Mouse (Mus musculus) midbrain, embryonic 15.5 days (tissue): ENCODE measurements around the gene Reps1. TPM values are rescaled to one million over a fixed set of nuclear protein-coding genes. Genes with fewer than 3 reads are reported as not detected.
"Not testable (repeated sequence)": the region's sequence is repeated elsewhere in the genome, so short reads cannot be mapped to it uniquely, and the experiment has no call there.

Experiments
- ATAC-seq: fragments of 200-750 bp; cut with Nextera tagmentation; replicated peaks from 2 replicates; pipeline ENCODE4 v1.8.0; 2017; ENCODE audit warnings: moderate TSS enrichment
- H3K27ac ChIP-seq: fragments of 300-500 bp; sonication (generic); 2 replicates; pipeline ENCODE4 v1.5.1; 2015; ENCODE audit warnings: mild to moderate bottlenecking, inconsistent platforms
- H3K27me3 ChIP-seq: fragments of 300-500 bp; sonication (generic); replicated peaks from 2 replicates; pipeline ENCODE4 v1.6.1; 2015; ENCODE audit warnings: inconsistent platforms
- H3K36me3 ChIP-seq: fragments of 300-500 bp; sonication (generic); replicated peaks from 2 replicates; pipeline ENCODE4 v1.6.1; 2015; ENCODE audit warnings: inconsistent platforms
- H3K4me1 ChIP-seq: fragments of 300-500 bp; sonication (generic); 2 replicates; pipeline ENCODE4 v1.6.1; 2015; ENCODE audit warnings: inconsistent platforms
- H3K4me2 ChIP-seq: fragments of 300-500 bp; sonication (generic); 2 replicates; pipeline ENCODE4 v1.6.1; 2015; ENCODE audit warnings: inconsistent platforms, mild to moderate bottlenecking, moderate library complexity
- H3K4me3 ChIP-seq: fragments of 300-500 bp; sonication (generic); 2 replicates; pipeline ENCODE4 v1.5.1; 2015; ENCODE audit warnings: mild to moderate bottlenecking, inconsistent platforms
- H3K9ac ChIP-seq: fragments of 300-500 bp; sonication (generic); 2 replicates; pipeline ENCODE4 v1.6.1; 2015; ENCODE audit warnings: mild to moderate bottlenecking, inconsistent platforms
- H3K9me3 ChIP-seq: fragments of 300-500 bp; sonication (generic); 2 replicates; pipeline ENCODE4 v1.6.1; 2016; ENCODE audit warnings: inconsistent platforms
- whole genome bisulfite sequencing: fragments of 180-500 bp; shearing (Covaris S2); methylation state at CpG from one replicate; pipeline ENCODE4 v1.1.7; 2015; ENCODE audit warnings: mixed read lengths; 5-methylcytosine and 5-hydroxymethylcytosine counted together
- polyA plus RNA-seq: library from polyadenylated mRNA; unstranded; fragments of >200 nt; fragmentation: Nextera tagmentation; extraction: Ambion mirVana; gene quantifications from 2 replicates; pipeline ENCODE4 v1.2.1, GENCODE M21; 2015

The Reps1 gene
- polyA plus RNA-seq, 1 experiment from 2014 or later, result 28.0 TPM

- Histone ChIP-seq H3K27me3 (no peaks in the 10 kb centered on the region), H3K4me3 (no peak overlapping the region), H3K9ac (no peak overlapping the region), H3K4me1 (no peaks in the 10 kb centered on the region), H3K4me2 (no peak overlapping the region), H3K9me3 (no peaks in the 10 kb centered on the region), H3K27ac (no peak overlapping the region), H3K36me3 (no peaks in the 10 kb centered on the region; the same call in 1 of the 2 replicates)
- 80% methylated on average over 10 of the region's 10 CpGs for WGBS
- no peak for ATAC-seq
Measured at GRCm38 (mm10) chr10:18113473-18114093, 57.9 kb downstream of the Reps1 start.

DNA sequence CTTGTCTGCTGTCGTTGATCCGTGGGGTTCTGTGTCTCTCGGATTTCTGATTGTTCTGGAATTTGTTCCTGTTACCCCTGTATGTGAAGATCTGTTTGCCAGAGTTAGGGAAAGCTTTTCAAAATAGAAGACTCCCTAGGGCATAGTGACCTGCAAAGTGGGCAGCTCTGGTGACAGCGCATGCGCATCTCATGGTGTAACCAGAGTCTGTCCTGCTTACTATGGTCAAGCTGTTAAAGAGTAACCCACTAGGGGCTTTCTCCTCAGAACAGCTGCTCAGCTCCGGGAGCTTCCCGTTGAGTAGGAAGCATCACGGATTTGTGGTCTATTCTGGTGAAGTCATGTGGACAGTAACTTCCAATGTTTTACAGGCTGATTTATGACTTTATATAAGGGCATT, 62.7 kb downstream of the Reps1 start:
- Histone ChIP-seq H3K4me2 (no peak overlapping the region), H3K27me3 (no peaks in the 10 kb centered on the region), H3K4me1 (no peaks in the 10 kb centered on the region), H3K9ac (no peak overlapping the region), H3K36me3 (peaks cover 25% of the 10 kb centered on the region), H3K27ac (no peak overlapping the region), H3K4me3 (no peak overlapping the region), H3K9me3 (no peaks in the 10 kb centered on the region)
- 91% methylated on average over 8 of the region's 8 CpGs for WGBS
- no peak for ATAC-seq

- no peak for ATAC-seq
- no peaks in the 10 kb centered on the region for H3K27me3 ChIP-seq
- WGBS, result 96% methylated on average over 5 of the region's 5 CpGs
Measured at GRCm38 (mm10) chr10:18130276-18130675, 74.6 kb downstream of the Reps1 start.

GRCm38 (mm10) chr10:18131666-18132650, 76.3 kb downstream of the Reps1 start:
- no peaks in the 10 kb centered on the region for H3K4me1 ChIP-seq
- no peak for ATAC-seq
- H3K27ac ChIP-seq, result no peak overlapping the region
- H3K9ac ChIP-seq, result no peak overlapping the region
- no peak overlapping the region for H3K4me2 ChIP-seq
- WGBS, result 88% methylated on average over 10 of the region's 10 CpGs
- H3K36me3 ChIP-seq, result 0 out of 2 replicates have a peak, but pooled peaks cover 2% of the 10 kb centered on the region
- H3K27me3 ChIP-seq, result no peaks in the 10 kb centered on the region
- no peaks in the 10 kb centered on the region for H3K9me3 ChIP-seq
- no peak overlapping the region for H3K4me3 ChIP-seq

More at GRCm38 (mm10) chr10:18130276-18130675, 74.6 kb downstream of the Reps1 start:
- no peaks in the 10 kb centered on the region for H3K9me3 ChIP-seq
- no peak overlapping the region for H3K9ac ChIP-seq
- no peak overlapping the region for H3K4me2 ChIP-seq
- H3K27ac ChIP-seq, result no peak overlapping the region
- H3K36me3 ChIP-seq, result peaks cover 7% of the 10 kb centered on the region; the same call in 1 of the 2 replicates
- H3K4me1 ChIP-seq, result no peaks in the 10 kb centered on the region
- H3K4me3 ChIP-seq, result no peak overlapping the region

DNA sequence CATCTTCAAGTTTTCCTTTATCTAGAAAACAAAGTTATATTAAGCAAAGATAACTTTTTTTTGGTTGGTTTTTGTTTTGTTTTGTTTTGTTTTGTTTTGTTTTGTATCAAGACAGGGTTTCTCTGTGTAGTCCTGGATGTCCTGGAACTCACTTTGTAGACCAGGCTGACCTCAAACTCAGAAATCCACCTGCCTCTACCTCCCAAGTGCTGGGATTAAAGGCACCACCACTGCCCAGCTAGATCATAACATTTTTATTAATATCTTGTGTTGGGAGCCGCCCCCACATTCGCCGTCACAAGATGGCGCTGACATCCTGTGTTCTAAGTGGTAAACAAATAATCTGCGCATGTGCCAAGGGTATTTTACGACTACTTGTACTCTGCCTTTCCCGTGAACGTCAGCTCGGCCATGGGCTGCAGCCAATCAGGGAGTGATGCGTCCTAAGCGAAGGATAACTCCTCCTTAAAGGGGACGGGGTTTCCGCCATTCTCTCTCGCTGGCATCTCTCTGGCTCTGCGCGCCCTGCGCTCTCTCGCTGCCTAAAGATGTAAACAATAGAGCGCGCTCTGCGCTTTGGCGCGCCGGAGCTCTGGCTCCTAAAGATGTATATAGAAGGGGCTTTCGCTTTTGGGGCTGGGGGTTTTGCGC, 83.3 kb downstream of the Reps1 start:
- not testable (repeated sequence) for H3K27me3 ChIP-seq, H3K9me3 ChIP-seq, H3K4me1 ChIP-seq, H3K36me3 ChIP-seq, H3K27ac ChIP-seq, H3K9ac ChIP-seq
- H3K4me3 ChIP-seq, result peak overlapping the region; percentile 24
- 70% methylated on average over 14 of the region's 26 CpGs for WGBS
- H3K4me2 ChIP-seq, result peak overlapping the region; percentile 36
- ATAC-seq, result peak; percentile 86

DNA sequence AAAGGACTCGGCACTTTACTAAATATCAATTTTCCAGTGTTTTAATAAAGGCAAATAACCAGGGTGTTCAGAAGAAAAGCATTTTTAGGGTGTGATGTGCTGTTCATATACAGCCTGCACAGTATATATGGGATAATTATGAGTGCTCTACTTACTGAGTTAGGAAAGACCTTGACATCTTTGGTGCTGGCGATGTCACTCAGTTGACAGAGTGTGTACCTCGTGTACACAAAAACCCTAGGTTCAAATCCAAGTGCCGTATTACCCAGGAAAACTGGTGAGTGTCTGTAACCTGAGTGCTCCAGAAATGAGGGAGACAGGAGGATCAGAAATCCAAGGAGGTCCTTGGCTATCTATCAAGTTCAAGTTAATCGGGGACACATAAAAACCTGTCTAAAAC, 84.0 kb downstream of the Reps1 start:
- Histone ChIP-seq H3K27ac (no peak overlapping the region), H3K9ac (no peak overlapping the region), H3K4me1 (no peaks in the 10 kb centered on the region), H3K4me3 (peak overlapping the region; percentile 24), H3K36me3 (no peaks in the 10 kb centered on the region), H3K4me2 (peak overlapping the region; percentile 36), H3K9me3 (no peaks in the 10 kb centered on the region), H3K27me3 (no peaks in the 10 kb centered on the region)
- 80% methylated on average over 5 of the region's 5 CpGs for WGBS
- ATAC-seq, result peak; percentile 76; the same call in 1 of the 2 replicates

DNA sequence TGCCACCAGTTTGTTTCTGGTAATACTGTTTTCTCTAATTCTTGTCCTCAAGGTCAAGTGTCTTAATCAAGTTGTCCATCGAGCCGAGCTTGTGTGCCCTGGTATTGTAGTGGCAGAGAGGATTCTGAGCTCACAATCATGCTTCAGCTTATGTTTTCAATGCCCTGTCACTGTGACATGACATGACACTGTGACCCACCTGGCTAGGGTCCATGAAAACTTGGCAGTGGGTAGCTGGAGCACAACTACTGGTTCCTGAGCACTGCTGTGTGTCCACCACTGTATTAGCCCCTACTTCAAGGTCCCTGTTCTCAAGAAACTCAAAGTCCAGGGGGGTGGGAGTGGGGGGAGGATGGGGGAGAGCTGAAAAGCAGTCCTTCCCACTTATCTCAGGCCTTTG, 85.7 kb downstream of the Reps1 start:
- ATAC-seq, result no peak

GRCm38 (mm10) chr10:18142231-18142630, 86.6 kb downstream of the Reps1 start:
- 90% methylated on average over 6 of the region's 6 CpGs for WGBS
- Histone ChIP-seq H3K27me3 (no peaks in the 10 kb centered on the region), H3K36me3 (no peaks in the 10 kb centered on the region), H3K27ac (no peak overlapping the region), H3K9me3 (no peaks in the 10 kb centered on the region), H3K4me1 (no peaks in the 10 kb centered on the region), H3K4me2 (no peak overlapping the region), H3K4me3 (no peak overlapping the region), H3K9ac (no peak overlapping the region)
- no peak for ATAC-seq

More for the DNA sequence above, 85.7 kb downstream of the Reps1 start:
- WGBS, result 70% methylated on average over 2 of the region's 2 CpGs
- no peaks in the 10 kb centered on the region for H3K36me3 ChIP-seq
- H3K9me3 ChIP-seq, result no peaks in the 10 kb centered on the region
- H3K27me3 ChIP-seq, result no peaks in the 10 kb centered on the region
- H3K4me1 ChIP-seq, result no peaks in the 10 kb centered on the region
- no peak overlapping the region for H3K4me3 ChIP-seq
- H3K9ac ChIP-seq, result no peak overlapping the region
- no peak overlapping the region for H3K4me2 ChIP-seq
- H3K27ac ChIP-seq, result no peak overlapping the region

- Histone ChIP-seq H3K4me3 (no peak overlapping the region), H3K4me2 (no peak overlapping the region), H3K9me3 (no peaks in the 10 kb centered on the region), H3K27ac (no peak overlapping the region), H3K9ac (no peak overlapping the region), H3K36me3 (no peaks in the 10 kb centered on the region), H3K4me1 (no peaks in the 10 kb centered on the region), H3K27me3 (no peaks in the 10 kb centered on the region)
- no peak for ATAC-seq
- WGBS, result 74% methylated on average over 3 of the region's 3 CpGs
Measured at GRCm38 (mm10) chr10:18147224-18147623, 91.6 kb downstream of the Reps1 start.

DNA sequence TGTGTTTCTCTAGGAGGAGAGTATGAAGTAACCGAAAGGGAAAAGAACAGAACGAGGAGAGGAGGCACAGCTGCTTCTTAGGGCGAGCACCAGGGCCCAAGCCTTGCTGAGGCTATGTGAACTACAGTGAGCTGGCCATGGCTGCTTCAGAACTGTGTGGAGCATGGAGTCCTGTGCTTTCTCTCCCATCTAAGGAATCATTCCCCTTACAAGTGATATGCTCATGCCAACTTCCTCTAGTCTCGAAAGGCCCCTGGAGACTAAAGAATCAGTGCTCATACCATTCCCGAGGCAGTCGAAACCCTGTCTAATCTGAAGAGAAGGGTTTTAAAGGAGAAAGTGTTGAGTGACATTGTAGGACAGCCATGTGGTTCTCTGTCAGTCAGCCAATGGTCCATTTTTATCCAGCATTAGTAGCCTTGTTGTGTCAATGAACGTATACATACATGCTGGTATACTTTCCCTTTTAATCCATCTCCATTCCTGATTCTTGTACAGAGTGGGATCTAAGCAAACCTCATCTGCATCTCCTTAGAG, 106.8 kb downstream of the Reps1 start:
- WGBS, result 83% methylated on average over 7 of the region's 7 CpGs
- Histone ChIP-seq H3K27ac (no peak overlapping the region), H3K9me3 (no peaks in the 10 kb centered on the region), H3K4me3 (no peak overlapping the region), H3K27me3 (no peaks in the 10 kb centered on the region), H3K9ac (no peak overlapping the region), H3K4me2 (no peak overlapping the region), H3K4me1 (no peaks in the 10 kb centered on the region), H3K36me3 (no peaks in the 10 kb centered on the region)
- no peak for ATAC-seq
